Mouse (Mus musculus) left cerebral cortex, adult 8-10 months (tissue): ENCODE data around the gene Gm4763. TPM values are rescaled to one million over a fixed set of nuclear protein-coding genes. Genes with fewer than 3 reads are reported as not detected.
"Not testable (repeated sequence)": the region's sequence is repeated elsewhere in the genome, so short reads cannot be mapped to it uniquely, and the experiment has no call there.

Source experiments
- DNase-seq, 2 experiments: peaks; one replicate each; pipeline ENCODE4 v3.0.0; 2022; ENCODE audit warnings: low spot score in 2 of 2
- total RNA-seq, 4 experiments: library from RNA; stranded (reverse); gene quantifications; 2 replicates each; pipeline ENCODE4 v1.2.4; 2022

Gene Gm4763
- not detected for total RNA-seq

GRCm38 (mm10) chr7:24726808-24727207 is at the start of gene Gm4763:
Gm4763 (minus strand) TSS chr7:24726908.
- not testable (repeated sequence) for DNase-seq

- no peak for DNase-seq
Observed at GRCm38 (mm10) chr7:24776145-24776544, 49.4 kb upstream of the Gm4763 start.

- no peak for DNase-seq
Observed at GRCm38 (mm10) chr7:24773942-24774535, 47.3 kb upstream of the Gm4763 start.

GRCm38 (mm10) chr7:24771361-24771760 is 44.7 kb upstream of the Gm4763 start:
- DNase-seq = no peak

- no peak for DNase-seq
Observed at GRCm38 (mm10) chr7:24762574-24762973, 35.9 kb upstream of the Gm4763 start.

GRCm38 (mm10) chr7:24761161-24761560 is 34.5 kb upstream of the Gm4763 start:
- DNase-seq = no peak

- no peak for DNase-seq
Observed at GRCm38 (mm10) chr7:24760211-24760610, 33.5 kb upstream of the Gm4763 start, which contains the start of gene Cd177. Cd177 (minus strand) TSS chr7:24760311.

GRCm38 (mm10) chr7:24758520-24758919 is 31.8 kb upstream of the Gm4763 start:
- no peak for DNase-seq

- DNase-seq = no peak
Observed at GRCm38 (mm10) chr7:24753476-24753875, 26.8 kb upstream of the Gm4763 start.

- no peak for DNase-seq
Observed at GRCm38 (mm10) chr7:24751610-24752009, 24.9 kb upstream of the Gm4763 start.

GRCm38 (mm10) chr7:24750695-24751094 is 24.0 kb upstream of the Gm4763 start:
- no peak for DNase-seq

- no peak for DNase-seq
Observed at GRCm38 (mm10) chr7:24735970-24736670, 9.4 kb upstream of the Gm4763 start.

GRCm38 (mm10) chr7:24715039-24715438 is 11.7 kb downstream of the Gm4763 start:
- DNase-seq = no peak

GRCm38 (mm10) chr7:24708832-24709292 is 17.8 kb downstream of the Gm4763 start, which contains the start of gene BC049730:
BC049730 (plus strand) TSS chr7:24709242.
- no peak for DNase-seq

GRCm38 (mm10) chr7:24702841-24703240 is 23.9 kb downstream of the Gm4763 start:
- DNase-seq = not testable (repeated sequence)

GRCm38 (mm10) chr7:24697891-24698290 is 28.8 kb downstream of the Gm4763 start:
- DNase-seq = not testable (repeated sequence)

- DNase-seq = not testable (repeated sequence)
Observed at GRCm38 (mm10) chr7:24692693-24693092, 34.0 kb downstream of the Gm4763 start.

- not testable (repeated sequence) for DNase-seq
Observed at GRCm38 (mm10) chr7:24687519-24687918, 39.2 kb downstream of the Gm4763 start.

GRCm38 (mm10) chr7:24684121-24684520 is 42.6 kb downstream of the Gm4763 start:
- DNase-seq = not testable (repeated sequence)

- no peak for DNase-seq
Observed at GRCm38 (mm10) chr7:24676575-24676974, 50.1 kb downstream of the Gm4763 start, which contains the start of gene Tex101. Tex101 (minus strand) TSS chr7:24676675.

GRCm38 (mm10) chr7:24671944-24672439 is 54.7 kb downstream of the Gm4763 start:
- DNase-seq = no peak
